Mouse (Mus musculus) cerebellum, adult 2 months (tissue): ENCODE measurements at regions not wholly inside any gene's neighbourhood (a gene's known extent, or its start where the extent isn't known, plus 50 kb on each side); places are given as distances from the start of the nearest gene placed in this dataset.

Experiments used
- DNase-seq, 2 experiments: peaks; one replicate each; pipeline ENCODE4 v3.0.0; 2021
- H3K27ac ChIP-seq: fragments of 200-500 bp; 2 replicates; pipeline ENCODE4 v1.5.1; 2012; ENCODE audit warnings: low read length, control low read depth, inconsistent platforms; ENCODE audit not compliant: insufficient read depth
- H3K27me3 ChIP-seq: fragments of 200-500 bp; 2 replicates; pipeline ENCODE4 v1.6.1; 2012; ENCODE audit warnings: inconsistent platforms, mild to moderate bottlenecking, low read length, moderate library complexity; ENCODE audit not compliant: control insufficient read depth, insufficient read depth
- H3K4me1 ChIP-seq: fragments of 200-500 bp; 2 replicates; pipeline ENCODE4 v1.6.1; 2011; ENCODE audit warnings: low read length; ENCODE audit not compliant: control insufficient read depth, insufficient read depth
- H3K4me3 ChIP-seq: fragments of 200-500 bp; replicated peaks from 2 replicates; pipeline ENCODE3; 2011; ENCODE audit warnings: mild to moderate bottlenecking, low read depth, low read length, control low read depth; ENCODE audit not compliant: insufficient read depth
- CTCF ChIP-seq: fragments of 200-500 bp; IDR thresholded peaks from 2 replicates; pipeline ENCODE4 v1.5.1; 2011; ENCODE audit warnings: low read depth, mild to moderate bottlenecking, control low read depth, low read length, moderate library complexity, borderline replicate concordance; ENCODE audit not compliant: insufficient read depth
- POLR2A ChIP-seq: fragments of 200-500 bp; IDR thresholded peaks from 2 replicates; pipeline ENCODE4 v1.6.1; 2011; ENCODE audit warnings: low read length, control low read depth, borderline replicate concordance; ENCODE audit not compliant: insufficient read depth
- WGBS: fragments of 180-500 bp; shearing (Covaris S2); methylation state at CpG from one replicate; pipeline ENCODE4 v1.1.7; 2018; 5-methylcytosine and 5-hydroxymethylcytosine counted together

DNA sequence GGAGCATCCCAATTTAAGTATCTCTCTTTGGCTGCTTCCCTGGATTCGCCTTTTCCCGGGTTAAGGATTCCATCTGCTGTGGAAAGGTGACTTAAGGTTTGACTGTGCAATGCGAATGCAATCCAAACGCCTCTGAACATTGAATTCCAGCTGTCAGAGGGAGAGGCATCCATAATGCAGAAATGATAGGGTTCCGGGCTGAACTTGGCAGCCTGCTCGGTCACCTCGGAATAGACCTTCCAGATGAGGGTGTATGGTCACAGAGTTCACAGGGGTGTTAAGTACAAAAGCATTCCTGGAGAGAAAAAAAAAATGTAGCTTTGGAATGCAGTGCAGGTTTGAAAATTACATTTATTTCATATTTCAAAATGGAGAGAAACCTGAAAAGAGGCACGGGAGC lies 238.6 kb downstream of the Hlx start:
- TF ChIP-seq CTCF (no peak), POLR2A (no peak)
- Histone ChIP-seq H3K27ac (no peak overlapping the region), H3K4me1 (no peaks in the 10 kb centered on the region), H3K27me3 (no peaks in the 10 kb centered on the region), H3K4me3 (no peak overlapping the region)
- DNase-seq = no peak
- WGBS = 78% methylated on average over 8 of the region's 8 CpGs

DNA sequence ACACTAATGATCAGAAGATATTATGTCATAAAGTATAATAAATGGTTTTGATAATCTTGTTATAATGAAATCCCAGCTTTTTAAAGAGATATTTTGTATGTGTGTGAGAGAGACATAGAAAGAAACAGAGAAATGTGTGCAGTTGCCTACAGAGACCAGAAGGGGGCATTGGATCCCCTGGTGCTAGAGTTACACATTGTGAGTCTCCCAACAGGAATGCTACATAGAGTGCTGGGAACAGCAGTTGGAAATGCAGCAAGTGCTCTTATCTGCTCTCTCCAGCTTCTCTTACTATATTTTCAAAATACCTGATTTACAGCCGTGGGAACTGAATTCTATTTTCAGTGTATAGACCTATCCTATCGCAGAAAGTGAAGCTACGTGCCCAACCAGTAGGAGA lies 240.3 kb downstream of the Hlx start:
- 90% methylated on average over 3 of the region's 3 CpGs for whole genome bisulfite sequencing
- H3K4me3 ChIP-seq = no peak overlapping the region
- no peaks in the 10 kb centered on the region for H3K4me1 ChIP-seq
- no peak overlapping the region for H3K27ac ChIP-seq
- DNase-seq = no peak
- H3K27me3 ChIP-seq = no peaks in the 10 kb centered on the region
- no peak for TF ChIP-seq POLR2A
- no peak for TF ChIP-seq CTCF

DNA sequence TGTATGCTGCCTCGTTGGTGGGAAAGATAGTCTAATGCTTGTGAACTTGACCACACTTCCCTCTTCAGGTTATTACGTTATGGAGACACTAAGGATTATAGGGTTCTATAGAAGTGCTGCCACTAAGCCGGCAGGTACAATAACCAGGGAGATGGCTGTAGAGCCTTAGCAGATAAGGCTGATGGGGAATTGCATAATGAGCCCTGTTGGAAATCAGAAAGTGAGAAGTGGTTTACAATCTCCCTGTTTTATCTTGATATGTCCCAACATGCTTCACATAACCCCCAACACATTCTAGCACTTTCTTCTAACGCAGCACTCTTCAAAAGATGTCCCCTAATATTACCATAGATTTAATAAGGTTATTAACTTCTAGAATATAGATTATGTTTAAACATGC lies 241.2 kb downstream of the Hlx start:
- no peaks in the 10 kb centered on the region for H3K4me1 ChIP-seq
- TF ChIP-seq POLR2A (no peak), CTCF (no peak)
- DNase-seq = no peak
- no peak overlapping the region for H3K27ac ChIP-seq
- no peaks in the 10 kb centered on the region for H3K27me3 ChIP-seq
- WGBS = 88% methylated on average over 4 of the region's 4 CpGs
- H3K4me3 ChIP-seq = no peak overlapping the region

DNA sequence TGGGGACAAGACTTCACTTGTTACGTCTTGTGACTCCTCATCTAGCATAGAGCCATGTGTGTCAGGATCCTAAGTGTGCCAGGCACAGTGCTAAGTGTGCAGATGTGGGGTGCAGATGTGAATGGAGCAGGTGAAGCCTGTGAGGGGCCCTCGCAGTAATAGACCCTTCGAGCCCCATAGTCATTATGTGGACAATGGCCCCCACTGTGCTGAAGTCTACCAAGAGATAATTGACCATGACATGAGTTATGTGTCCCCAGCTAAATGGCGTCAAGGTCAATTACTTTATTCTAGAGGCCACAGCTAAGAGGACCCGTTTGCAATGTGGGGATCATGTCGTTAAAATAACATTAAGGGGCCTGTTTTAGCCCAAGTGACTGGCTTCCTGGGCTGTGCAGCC lies 245.0 kb downstream of the Hlx start:
- Histone ChIP-seq H3K4me3 (no peak overlapping the region), H3K4me1 (no peaks in the 10 kb centered on the region), H3K27ac (no peak overlapping the region), H3K27me3 (no peaks in the 10 kb centered on the region)
- DNase-seq = no peak
- no peak for TF ChIP-seq CTCF
- TF ChIP-seq POLR2A = no peak
- WGBS = 29% methylated on average over 6 of the region's 6 CpGs

DNA sequence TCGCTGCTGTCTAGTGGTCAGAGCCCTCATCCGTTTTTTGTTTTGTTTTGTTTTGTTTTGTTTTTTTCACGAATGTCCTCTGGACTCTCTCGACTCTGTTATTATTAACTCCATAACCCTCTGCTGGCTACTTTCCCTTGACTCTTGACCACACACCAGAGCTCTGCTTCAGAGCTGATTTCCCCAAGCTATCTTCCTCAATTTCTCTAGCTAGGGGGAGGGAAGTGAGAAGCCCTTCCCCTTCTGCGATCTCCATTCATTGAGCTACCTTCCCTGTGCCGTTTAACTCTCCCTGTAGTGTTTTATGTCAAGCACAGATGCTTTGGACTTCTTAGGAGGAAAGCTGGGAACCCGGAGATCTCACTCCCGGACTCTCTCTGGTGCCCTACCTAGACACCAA lies 247.6 kb downstream of the Hlx start:
- no peak for DNase-seq
- TF ChIP-seq CTCF = no peak
- TF ChIP-seq POLR2A = no peak
- H3K4me3 ChIP-seq = no peak overlapping the region
- no peaks in the 10 kb centered on the region for H3K27me3 ChIP-seq
- 85% methylated on average over 8 of the region's 8 CpGs for WGBS
- no peak overlapping the region for H3K27ac ChIP-seq
- no peaks in the 10 kb centered on the region for H3K4me1 ChIP-seq

DNA sequence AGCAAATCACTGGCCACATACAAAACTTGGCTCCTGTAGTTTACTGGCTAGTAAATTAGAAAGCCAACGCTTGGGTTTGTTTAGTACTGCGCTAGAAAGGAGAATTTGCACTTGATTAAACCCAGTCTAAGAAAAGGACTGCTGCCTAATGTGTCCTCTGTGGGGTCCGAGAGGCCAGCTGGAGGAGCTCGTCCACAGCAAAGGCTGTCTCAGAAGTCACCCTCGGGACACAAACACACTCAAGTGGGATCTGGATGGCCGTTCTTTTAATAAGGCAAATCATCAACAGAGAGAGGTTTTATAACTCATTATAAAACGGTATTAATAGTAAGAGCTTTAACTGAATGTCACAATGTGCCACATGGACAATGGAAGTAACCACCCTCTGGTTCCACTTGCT lies 249.0 kb downstream of the Hlx start:
- H3K27me3 ChIP-seq = no peaks in the 10 kb centered on the region
- H3K4me3 ChIP-seq = no peak overlapping the region
- WGBS = 58% methylated on average over 7 of the region's 7 CpGs
- DNase-seq = no peak
- TF ChIP-seq CTCF (no peak), POLR2A (no peak)
- no peak overlapping the region for H3K27ac ChIP-seq
- no peaks in the 10 kb centered on the region for H3K4me1 ChIP-seq

DNA sequence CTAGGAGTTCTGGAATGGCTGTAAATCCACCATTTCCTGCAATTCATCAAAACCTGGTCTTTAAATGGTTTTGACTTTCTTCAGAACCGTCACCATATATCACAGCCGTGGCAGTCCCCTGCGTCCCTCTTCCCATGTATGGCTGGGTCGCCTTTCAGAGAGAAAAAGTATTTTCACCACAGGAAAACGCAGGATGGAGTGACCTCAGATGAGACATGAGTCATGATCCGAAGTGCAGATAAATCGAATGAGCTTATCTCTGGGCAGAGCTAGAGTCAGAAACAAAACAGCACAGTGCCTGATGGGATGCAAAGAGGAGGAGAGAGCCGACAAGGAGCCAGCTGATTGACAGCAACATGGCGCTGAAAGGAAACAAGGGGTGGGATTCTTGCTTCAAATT lies 250.4 kb downstream of the Hlx start:
- DNase-seq = no peak
- Histone ChIP-seq H3K27me3 (no peaks in the 10 kb centered on the region), H3K4me1 (no peaks in the 10 kb centered on the region), H3K27ac (no peak overlapping the region), H3K4me3 (no peak overlapping the region)
- 85% methylated on average over 9 of the region's 9 CpGs for WGBS
- TF ChIP-seq POLR2A = no peak
- TF ChIP-seq CTCF = no peak

DNA sequence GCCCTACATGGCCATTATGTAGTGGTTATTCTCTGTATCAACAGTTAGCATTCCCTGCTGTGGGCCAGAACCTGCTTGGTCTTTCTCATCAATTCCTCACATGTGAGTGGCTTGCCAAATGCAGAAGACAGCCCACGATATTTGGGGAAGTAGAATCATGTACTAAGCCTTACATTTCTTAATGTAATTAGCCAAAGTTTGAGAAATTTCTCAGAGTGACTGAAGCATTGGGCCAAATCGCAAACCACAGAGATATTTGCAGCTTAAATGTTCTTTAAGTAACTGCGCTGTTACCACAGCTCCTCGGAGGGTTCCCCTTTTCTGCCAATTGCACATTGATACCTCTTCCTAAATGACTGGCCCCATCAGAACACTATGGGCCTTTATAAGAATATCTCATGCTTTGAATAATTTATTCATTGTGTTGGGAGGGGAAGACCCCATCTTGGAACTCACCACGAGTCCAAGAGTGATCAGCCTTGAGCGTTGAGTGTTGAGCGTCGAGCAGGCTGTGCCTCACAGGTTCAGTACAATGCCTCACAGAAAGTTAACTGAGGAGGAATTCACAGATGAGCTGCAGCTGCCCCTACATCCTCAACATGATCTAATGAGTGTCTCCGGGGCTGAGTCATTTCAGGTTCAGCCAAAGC lies 251.7 kb downstream of the Hlx start:
- H3K4me1 ChIP-seq = no peaks in the 10 kb centered on the region
- TF ChIP-seq POLR2A (no peak), CTCF (no peak)
- whole genome bisulfite sequencing = 86% methylated on average over 9 of the region's 9 CpGs
- H3K27me3 ChIP-seq = no peaks in the 10 kb centered on the region
- H3K27ac ChIP-seq = no peak overlapping the region
- DNase-seq = no peak
- H3K4me3 ChIP-seq = no peak overlapping the region

DNA sequence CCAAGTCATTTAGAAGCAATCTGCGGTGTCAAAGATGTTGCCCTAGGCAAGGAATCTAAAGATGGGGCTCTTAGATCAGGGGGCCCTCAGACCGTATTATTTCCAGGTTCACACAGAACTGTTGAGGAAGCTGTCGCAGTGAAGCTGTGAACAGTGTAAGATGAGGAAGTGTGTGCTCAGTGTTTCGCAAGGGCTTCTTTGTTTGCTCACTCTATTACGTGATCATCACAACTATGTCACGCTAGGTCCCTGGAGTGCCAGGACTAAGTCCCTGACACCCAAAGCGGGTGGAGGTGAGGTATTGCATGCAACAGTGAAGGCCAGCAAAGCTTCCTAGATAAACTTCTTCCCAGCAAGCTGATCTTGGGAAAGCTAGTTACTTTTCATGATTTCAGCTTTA lies 254.4 kb downstream of the Hlx start:
- Histone ChIP-seq H3K4me1 (no peaks in the 10 kb centered on the region), H3K27ac (no peak overlapping the region), H3K27me3 (no peaks in the 10 kb centered on the region; the same call in 1 of the 2 replicates), H3K4me3 (no peak overlapping the region)
- WGBS = 88% methylated on average over 7 of the region's 7 CpGs
- no peak for DNase-seq
- TF ChIP-seq CTCF (no peak), POLR2A (no peak)
